Comparison of ENCODE assay signal across 9 mouse cellular contexts in genomic region chr1:106901406-106901805, GRCm38 (mm10). TPM values are rescaled to one million over a fixed set of nuclear protein-coding genes. Genes with fewer than 3 reads are reported as not detected.
DNase-seq lines count a peak whose midpoint lies in the region; ATAC-seq and TF ChIP-seq lines count a peak whose summit lies in the region.
"Had no signal": no experiment of that assay in that cellular context is flagged by ENCODE, and none has a peak within 500 bp of the region (broad histone marks: within the 10 kb centered on the region; RNA-seq: fewer than 3 reads in every experiment).

No protein-coding gene starts in this region.

- H3K27me3 ChIP-seq in heart, embryonic 10.5 days (ENCODE audit: insufficient read depth, poor library complexity, severe bottlenecking) = no peaks in the 10 kb centered on the region
- H3K27me3 ChIP-seq in stomach, postnatal 0 days (ENCODE audit: control insufficient read depth, insufficient read depth, low read length) = no peaks in the 10 kb centered on the region
- no peaks in the 10 kb centered on the region for H3K27me3 ChIP-seq in forebrain, embryonic 10.5 days (ENCODE audit: poor library complexity, severe bottlenecking)

- no peak for ATAC-seq in stomach, postnatal 0 days (ENCODE audit: low FRiP score, low TSS enrichment)

- DNase-seq in heart, adult 18-20 months = peak; percentile 7 to 17
- no peak for DNase-seq in heart, embryonic 10.5 days (ENCODE audit: low spot score)
- DNase-seq in right cerebral cortex, adult 2 months (ENCODE audit: low spot score in 2 of 2) = peak; percentile 7 to 17
- DNase-seq in right cerebral cortex, postnatal 14 days = no peak
- DNase-seq in embryo, embryonic 10 days (ENCODE audit: low spot score) = peak; percentile 81
- peak; percentile 12 to 16 for DNase-seq in layer of hippocampus, postnatal 10 days (ENCODE audit: low spot score in 2 of 2)
- DNase-seq in stomach, postnatal 0 days (ENCODE audit: low spot score) = no peak
- no peak for DNase-seq in forebrain, embryonic 10.5 days (ENCODE audit: extremely low spot score, low spot score)

- H3K4me3 ChIP-seq in heart, embryonic 10.5 days = no peak overlapping the region
- H3K4me3 ChIP-seq in stomach, postnatal 0 days (ENCODE audit: low read depth, low read length) = no peak overlapping the region
- H3K4me3 ChIP-seq in forebrain, embryonic 10.5 days = no peak overlapping the region

- H3K27ac ChIP-seq in heart, embryonic 10.5 days = no peak overlapping the region
- H3K27ac ChIP-seq in stomach, postnatal 0 days (replicated peaks) = no peak overlapping the region
- no peak overlapping the region for H3K27ac ChIP-seq in forebrain, embryonic 10.5 days

- WGBS in heart, embryonic 10.5 days = 32% methylated on average over 4 of the region's 4 CpGs
- WGBS in stomach, postnatal 0 days = 28% methylated on average over 4 of the region's 4 CpGs
- 41% methylated on average over 4 of the region's 4 CpGs for WGBS in forebrain, embryonic 10.5 days

- TF ChIP-seq EP300 in stomach, postnatal 0 days (optimal IDR thresholded peaks at IDR 0.05) = no peak

- H3K4me1 ChIP-seq in heart, embryonic 10.5 days = no peaks in the 10 kb centered on the region
- H3K4me1 ChIP-seq in stomach, postnatal 0 days (replicated peaks; ENCODE audit: control insufficient read depth, insufficient read depth) = no peaks in the 10 kb centered on the region
- no peaks in the 10 kb centered on the region for H3K4me1 ChIP-seq in forebrain, embryonic 10.5 days

- H3K9me3 ChIP-seq in heart, embryonic 10.5 days = no peaks in the 10 kb centered on the region
- no peaks in the 10 kb centered on the region for H3K9me3 ChIP-seq in stomach, postnatal 0 days (ENCODE audit: control insufficient read depth, low read length)
- no peaks in the 10 kb centered on the region for H3K9me3 ChIP-seq in forebrain, embryonic 10.5 days

- H3K4me2 ChIP-seq in stomach, postnatal 0 days (replicated peaks; ENCODE audit: low read depth) = no peak overlapping the region

- no peak overlapping the region for H3K9ac ChIP-seq in stomach, postnatal 0 days (ENCODE audit: low read length)

- peak; percentile 78 for TF ChIP-seq CTCF in stomach, postnatal 0 days (IDR thresholded peaks at IDR 0.05; ENCODE audit: low read depth)

- H3K36me3 ChIP-seq in heart, embryonic 10.5 days = no peaks in the 10 kb centered on the region
- no peaks in the 10 kb centered on the region for H3K36me3 ChIP-seq in stomach, postnatal 0 days (ENCODE audit: control insufficient read depth, insufficient read depth, low read length)
- no peaks in the 10 kb centered on the region for H3K36me3 ChIP-seq in forebrain, embryonic 10.5 days (replicated peaks)

RNA-seq across cellular contexts. Expression of gene Serpinb12, which starts 32.8 kb away (rescaled TPM):
- not detected for total RNA-seq in heart, adult 18-20 months (2021)
- polyA plus RNA-seq in heart, embryonic 10.5 days (2016; fragmentation: Nextera tagmentation; extraction: Ambion mirVana) = 0.09 TPM in 1 of 2 replicates, not detected in the other
- total RNA-seq in layer of hippocampus, postnatal 10 days (2021) = not detected
- polyA plus RNA-seq in stomach, postnatal 0 days (2015; fragmentation: Nextera tagmentation; extraction: Ambion mirVana) = 460 and 511 TPM in 2 replicates
- not detected in 2 replicates for polyA plus RNA-seq in forebrain, embryonic 10.5 days (2016; fragmentation: Nextera tagmentation; extraction: Ambion mirVana)
- total RNA-seq: left cerebral cortex, adult 18-20 months had no signal

RNA-seq across cellular contexts. Expression of gene Serpinb5, which starts 40.4 kb away (rescaled TPM):
- not detected for total RNA-seq in heart, adult 18-20 months (2021)
- polyA plus RNA-seq in heart, embryonic 10.5 days (2016; fragmentation: Nextera tagmentation; extraction: Ambion mirVana) = not detected in 2 replicates
- total RNA-seq in layer of hippocampus, postnatal 10 days (2021) = not detected
- 116 and 128 TPM in 2 replicates for polyA plus RNA-seq in stomach, postnatal 0 days (2015; fragmentation: Nextera tagmentation; extraction: Ambion mirVana)
- polyA plus RNA-seq in forebrain, embryonic 10.5 days (2016; fragmentation: Nextera tagmentation; extraction: Ambion mirVana) = not detected in 2 replicates

Comparison
In these comparisons a context has a peak if more than half of its experiments do, and no peak if none do; other contexts are left out.
1. DNase-seq: peak in heart, adult 18-20 months (2 of 2), right cerebral cortex, adult 2 months (2 of 2), embryo, embryonic 10 days (single experiment) and layer of hippocampus, postnatal 10 days (2 of 2); none in heart, embryonic 10.5 days (single experiment), right cerebral cortex, postnatal 14 days (single experiment), stomach, postnatal 0 days (single experiment) and forebrain, embryonic 10.5 days (single experiment).
2. RNA of gene Serpinb12, which starts 32.8 kb away (polyA plus RNA-seq): 460 to 511 TPM in stomach, postnatal 0 days; 0.09 TPM in heart, embryonic 10.5 days and not detected in forebrain, embryonic 10.5 days; every median in the first group is over 100 times any median in the second.
3. RNA of gene Serpinb5, which starts 40.4 kb away (polyA plus RNA-seq): 116 to 128 TPM in stomach, postnatal 0 days; not detected in forebrain, embryonic 10.5 days and not detected in heart, embryonic 10.5 days; every median in the first group is over 100 times any median in the second.